Mouse (Mus musculus): ENCODE results near the gene Egln1. TPM values are rescaled to one million over a fixed set of nuclear protein-coding genes. Genes with fewer than 3 reads are reported as not detected.

The Egln1 gene
- polyA plus RNA-seq (2014; fragmentation: Illumina TruSeq; extraction: RNeasy Lipid Tissue Mini Kit (QIAGEN cat#74804); ENCODE audit: low read depth, low replicate concordance): 30.1 TPM

GRCm38 (mm10) chr8:124949209-124950068, at the start of gene Egln1:
TSS of gene Egln1 (minus strand) at chr8:124949324.

GRCm38 (mm10) chr8:124897386-124898250, 51.5 kb downstream of the Egln1 start, which contains the start of the genes Exoc8 and Sprtn:
TSS of gene Exoc8 (minus strand) at chr8:124897705.
TSS of gene Sprtn (plus strand) at chr8:124897886.

GRCm38 (mm10) chr8:124862321-124863162, 86.6 kb downstream of the Egln1 start, which contains the start of the genes Gnpat and 2810004N23Rik:
TSS of gene Gnpat (plus strand) at chr8:124863033.
TSS of gene 2810004N23Rik (minus strand) at chr8:124863120.

Other genes starting within 250 kb of the Egln1 start
- gene Ttc13, start 227.3 kb downstream of the Egln1 start, polyA plus RNA-seq (2014; fragmentation: Illumina TruSeq; extraction: RNeasy Lipid Tissue Mini Kit (QIAGEN cat#74804); ENCODE audit: low read depth, low replicate concordance): 38.5 TPM
- gene Arv1, start 227.2 kb downstream of the Egln1 start, polyA plus RNA-seq (2014; fragmentation: Illumina TruSeq; extraction: RNeasy Lipid Tissue Mini Kit (QIAGEN cat#74804); ENCODE audit: low read depth, low replicate concordance): 9.9 TPM
- gene Fam89a, start 197.5 kb downstream of the Egln1 start, polyA plus RNA-seq (2014; fragmentation: Illumina TruSeq; extraction: RNeasy Lipid Tissue Mini Kit (QIAGEN cat#74804); ENCODE audit: low read depth, low replicate concordance): 4.6 TPM
- gene Trim67, start 156.2 kb downstream of the Egln1 start, polyA plus RNA-seq (2014; fragmentation: Illumina TruSeq; extraction: RNeasy Lipid Tissue Mini Kit (QIAGEN cat#74804); ENCODE audit: low read depth, low replicate concordance): 4.1 TPM
- gene Gnpat, start 86.3 kb downstream of the Egln1 start, polyA plus RNA-seq (2014; fragmentation: Illumina TruSeq; extraction: RNeasy Lipid Tissue Mini Kit (QIAGEN cat#74804); ENCODE audit: low read depth, low replicate concordance): 125 TPM
- 19.3 TPM for gene 2810004N23Rik, start 86.2 kb downstream of the Egln1 start, polyA plus RNA-seq (2014; fragmentation: Illumina TruSeq; extraction: RNeasy Lipid Tissue Mini Kit (QIAGEN cat#74804); ENCODE audit: low read depth, low replicate concordance)
- gene Exoc8, start 51.6 kb downstream of the Egln1 start, polyA plus RNA-seq (2014; fragmentation: Illumina TruSeq; extraction: RNeasy Lipid Tissue Mini Kit (QIAGEN cat#74804); ENCODE audit: low read depth, low replicate concordance): 6.7 TPM
- 15.6 TPM for gene Sprtn, start 51.4 kb downstream of the Egln1 start, polyA plus RNA-seq (2014; fragmentation: Illumina TruSeq; extraction: RNeasy Lipid Tissue Mini Kit (QIAGEN cat#74804); ENCODE audit: low read depth, low replicate concordance)
- 63.0 TPM for gene Tsnax, start 63.7 kb upstream of the Egln1 start, polyA plus RNA-seq (2014; fragmentation: Illumina TruSeq; extraction: RNeasy Lipid Tissue Mini Kit (QIAGEN cat#74804); ENCODE audit: low read depth, low replicate concordance)
- gene Disc1, start 104.9 kb upstream of the Egln1 start, polyA plus RNA-seq (2014; fragmentation: Illumina TruSeq; extraction: RNeasy Lipid Tissue Mini Kit (QIAGEN cat#74804); ENCODE audit: low read depth, low replicate concordance): 1.1 TPM

Measured in adipose tissue, adult 10 weeks (tissue).